Mouse (Mus musculus) limb, embryonic 10.5 days (tissue): ENCODE measurements around the gene Cdyl2. TPM values are rescaled to one million over a fixed set of nuclear protein-coding genes. Genes with fewer than 3 reads are reported as not detected.
A peak's percentile ranks its signal among the peaks of the same experiment; 100 is the strongest.

ENCODE experiments used
- DNase-seq: peaks from one replicate; pipeline ENCODE4 v3.0.0-alpha.2; 2017; ENCODE audit warnings: low spot score
- H3K27ac ChIP-seq: fragments of 300-500 bp; sonication (generic); 2 replicates; pipeline ENCODE4 v1.5.1; 2016; ENCODE audit warnings: mild to moderate bottlenecking
- H3K27me3 ChIP-seq: fragments of 300-500 bp; sonication (generic); 2 replicates; pipeline ENCODE4 v1.6.1; 2016; ENCODE audit warnings: low read depth, mild to moderate bottlenecking; ENCODE audit not compliant: poor library complexity, severe bottlenecking
- H3K36me3 ChIP-seq: fragments of 300-500 bp; sonication (generic); 2 replicates; pipeline ENCODE4 v1.6.1; 2016; ENCODE audit warnings: mild to moderate bottlenecking, moderate library complexity
- H3K4me1 ChIP-seq: fragments of 300-500 bp; sonication (generic); 2 replicates; pipeline ENCODE4 v1.6.1; 2016
- H3K4me3 ChIP-seq: fragments of 300-500 bp; sonication (generic); 2 replicates; pipeline ENCODE4 v1.5.1; 2016; ENCODE audit warnings: mild to moderate bottlenecking, moderate library complexity
- H3K9me3 ChIP-seq: fragments of 300-500 bp; sonication (generic); replicated peaks from 2 replicates; pipeline ENCODE4 v1.6.1; 2016; ENCODE audit warnings: mild to moderate bottlenecking
- WGBS: fragments of 180-500 bp; shearing (Covaris S2); methylation state at CpG from one replicate; pipeline ENCODE4 v1.1.7; 2016; 5-methylcytosine and 5-hydroxymethylcytosine counted together
- polyA plus RNA-seq: library from polyadenylated mRNA; unstranded; fragments of >200 nt; fragmentation: Nextera tagmentation; extraction: Ambion mirVana; gene quantifications from 2 replicates; pipeline ENCODE4 v1.2.1, GENCODE M21; 2016

Gene Cdyl2
- polyA plus RNA-seq, 1 experiment from 2014 or later = 5.3 TPM

- Histone ChIP-seq H3K27ac (no peak overlapping the region), H3K4me1 (no peaks in the 10 kb centered on the region), H3K4me3 (no peak overlapping the region), H3K36me3 (no peaks in the 10 kb centered on the region), H3K9me3 (no peaks in the 10 kb centered on the region), H3K27me3 (no peaks in the 10 kb centered on the region)
- no peak for DNase-seq
- 91% methylated on average over 4 of the region's 4 CpGs for WGBS
Observed at GRCm38 (mm10) chr8:116602806-116603205, 130.0 kb downstream of the Cdyl2 start.

GRCm38 (mm10) chr8:116599728-116600127 is 133.1 kb downstream of the Cdyl2 start:
- no peaks in the 10 kb centered on the region for H3K36me3 ChIP-seq
- H3K4me1 ChIP-seq = no peaks in the 10 kb centered on the region
- no peak for DNase-seq
- 82% methylated on average over 6 of the region's 6 CpGs for WGBS
- no peaks in the 10 kb centered on the region for H3K9me3 ChIP-seq
- H3K27ac ChIP-seq = no peak overlapping the region
- no peak overlapping the region for H3K4me3 ChIP-seq
- H3K27me3 ChIP-seq = no peaks in the 10 kb centered on the region

GRCm38 (mm10) chr8:116591226-116591625 is 141.6 kb downstream of the Cdyl2 start:
- Histone ChIP-seq H3K27me3 (no peaks in the 10 kb centered on the region), H3K9me3 (no peaks in the 10 kb centered on the region), H3K27ac (no peak overlapping the region), H3K4me3 (no peak overlapping the region), H3K4me1 (peaks cover 5% of the 10 kb centered on the region; the same call in 1 of the 2 replicates), H3K36me3 (no peaks in the 10 kb centered on the region)
- DNase-seq = no peak
- WGBS = 83% methylated on average over 10 of the region's 10 CpGs

GRCm38 (mm10) chr8:116590546-116590945 is 142.2 kb downstream of the Cdyl2 start:
- H3K36me3 ChIP-seq = no peaks in the 10 kb centered on the region
- no peak overlapping the region for H3K27ac ChIP-seq
- no peak overlapping the region for H3K4me3 ChIP-seq
- 93% methylated on average over 4 of the region's 4 CpGs for whole genome bisulfite sequencing
- DNase-seq = no peak
- peaks cover 5% of the 10 kb centered on the region; the same call in 1 of the 2 replicates for H3K4me1 ChIP-seq
- H3K9me3 ChIP-seq = no peaks in the 10 kb centered on the region
- H3K27me3 ChIP-seq = no peaks in the 10 kb centered on the region

- 79% methylated on average over 14 of the region's 14 CpGs for WGBS
Observed at GRCm38 (mm10) chr8:116590106-116590505, 142.7 kb downstream of the Cdyl2 start.

GRCm38 (mm10) chr8:116587616-116588468 is 144.9 kb downstream of the Cdyl2 start:
- no peak for DNase-seq
- Histone ChIP-seq H3K36me3 (0 out of 2 replicates have a peak, but pooled peaks cover 3% of the 10 kb centered on the region), H3K27me3 (no peaks in the 10 kb centered on the region), H3K4me1 (peaks cover 5% of the 10 kb centered on the region; the same call in 1 of the 2 replicates), H3K9me3 (no peaks in the 10 kb centered on the region), H3K27ac (peak overlapping the region; percentile 46), H3K4me3 (no peak overlapping the region)
- 91% methylated on average over 19 of the region's 19 CpGs for WGBS

More at GRCm38 (mm10) chr8:116590106-116590505, 142.7 kb downstream of the Cdyl2 start:
- Histone ChIP-seq H3K4me3 (no peak overlapping the region), H3K4me1 (peaks cover 5% of the 10 kb centered on the region; the same call in 1 of the 2 replicates), H3K27me3 (no peaks in the 10 kb centered on the region), H3K36me3 (no peaks in the 10 kb centered on the region), H3K9me3 (no peaks in the 10 kb centered on the region), H3K27ac (no peak overlapping the region)
- DNase-seq = no peak

GRCm38 (mm10) chr8:116581318-116582019 is 151.3 kb downstream of the Cdyl2 start:
- no peaks in the 10 kb centered on the region for H3K9me3 ChIP-seq
- 92% methylated on average over 11 of the region's 11 CpGs for WGBS
- no peak overlapping the region for H3K27ac ChIP-seq
- H3K4me3 ChIP-seq = no peak overlapping the region
- no peak for DNase-seq
- 0 out of 2 replicates have a peak, but pooled peaks cover 3% of the 10 kb centered on the region for H3K36me3 ChIP-seq
- H3K27me3 ChIP-seq = no peaks in the 10 kb centered on the region
- H3K4me1 ChIP-seq = no peaks in the 10 kb centered on the region

- no peaks in the 10 kb centered on the region for H3K4me1 ChIP-seq
- H3K27me3 ChIP-seq = no peaks in the 10 kb centered on the region
- no peaks in the 10 kb centered on the region for H3K9me3 ChIP-seq
- H3K36me3 ChIP-seq = no peaks in the 10 kb centered on the region
- no peak for DNase-seq
- H3K4me3 ChIP-seq = no peak overlapping the region
- no peak overlapping the region for H3K27ac ChIP-seq
- 91% methylated on average over 2 of the region's 2 CpGs for WGBS
Observed at GRCm38 (mm10) chr8:116576732-116577131, 156.1 kb downstream of the Cdyl2 start.

GRCm38 (mm10) chr8:116573085-116573484 is 159.7 kb downstream of the Cdyl2 start:
- H3K27ac ChIP-seq = no peak overlapping the region
- H3K36me3 ChIP-seq = no peaks in the 10 kb centered on the region
- WGBS = 92% methylated on average over 5 of the region's 5 CpGs
- no peak for DNase-seq
- no peak overlapping the region for H3K4me3 ChIP-seq
- no peaks in the 10 kb centered on the region for H3K9me3 ChIP-seq
- H3K4me1 ChIP-seq = no peaks in the 10 kb centered on the region
- H3K27me3 ChIP-seq = no peaks in the 10 kb centered on the region

GRCm38 (mm10) chr8:116552778-116553177 is 180.0 kb downstream of the Cdyl2 start:
- Histone ChIP-seq H3K4me3 (no peak overlapping the region), H3K9me3 (no peaks in the 10 kb centered on the region), H3K4me1 (no peaks in the 10 kb centered on the region), H3K27ac (no peak overlapping the region), H3K27me3 (no peaks in the 10 kb centered on the region), H3K36me3 (no peaks in the 10 kb centered on the region)
- no peak for DNase-seq
- 86% methylated on average over 3 of the region's 3 CpGs for WGBS

GRCm38 (mm10) chr8:116552255-116552654 is 180.5 kb downstream of the Cdyl2 start:
- no peak overlapping the region for H3K4me3 ChIP-seq
- no peaks in the 10 kb centered on the region for H3K36me3 ChIP-seq
- H3K4me1 ChIP-seq = no peaks in the 10 kb centered on the region
- H3K27ac ChIP-seq = no peak overlapping the region
- no peak for DNase-seq
- no peaks in the 10 kb centered on the region for H3K27me3 ChIP-seq
- 87% methylated on average over 6 of the region's 6 CpGs for WGBS
- no peaks in the 10 kb centered on the region for H3K9me3 ChIP-seq

- Histone ChIP-seq H3K36me3 (no peaks in the 10 kb centered on the region), H3K27ac (no peak overlapping the region), H3K4me3 (no peak overlapping the region), H3K27me3 (no peaks in the 10 kb centered on the region), H3K9me3 (no peaks in the 10 kb centered on the region), H3K4me1 (peaks cover 7% of the 10 kb centered on the region; the same call in 1 of the 2 replicates)
- 91% methylated on average over 1 of the region's 1 CpGs for WGBS
- DNase-seq = no peak
Observed at GRCm38 (mm10) chr8:116543366-116543765, 189.4 kb downstream of the Cdyl2 start.

- WGBS = 93% methylated on average over 5 of the region's 5 CpGs
- no peaks in the 10 kb centered on the region for H3K9me3 ChIP-seq
- H3K36me3 ChIP-seq = no peaks in the 10 kb centered on the region
- H3K4me3 ChIP-seq = no peak overlapping the region
- DNase-seq = no peak
- H3K4me1 ChIP-seq = peaks cover 7% of the 10 kb centered on the region; the same call in 1 of the 2 replicates
- H3K27me3 ChIP-seq = no peaks in the 10 kb centered on the region
- no peak overlapping the region for H3K27ac ChIP-seq
Observed at GRCm38 (mm10) chr8:116542842-116543241, 189.9 kb downstream of the Cdyl2 start.
